Mouse (Mus musculus) heart, adult 9 months (tissue): ENCODE measurements around the gene Usp6nl.

Source experiments
- DNase-seq, 2 experiments: peaks; one replicate each; pipeline ENCODE4 v3.0.0; 2022; ENCODE audit warnings: low spot score in 2 of 2

The Usp6nl gene

GRCm38 (mm10) chr2:6367497-6367896 lies 45.0 kb downstream of the Usp6nl start:
- no peak for DNase-seq

- DNase-seq = no peak
Measured at GRCm38 (mm10) chr2:6374216-6374615, 51.7 kb downstream of the Usp6nl start.

DNA sequence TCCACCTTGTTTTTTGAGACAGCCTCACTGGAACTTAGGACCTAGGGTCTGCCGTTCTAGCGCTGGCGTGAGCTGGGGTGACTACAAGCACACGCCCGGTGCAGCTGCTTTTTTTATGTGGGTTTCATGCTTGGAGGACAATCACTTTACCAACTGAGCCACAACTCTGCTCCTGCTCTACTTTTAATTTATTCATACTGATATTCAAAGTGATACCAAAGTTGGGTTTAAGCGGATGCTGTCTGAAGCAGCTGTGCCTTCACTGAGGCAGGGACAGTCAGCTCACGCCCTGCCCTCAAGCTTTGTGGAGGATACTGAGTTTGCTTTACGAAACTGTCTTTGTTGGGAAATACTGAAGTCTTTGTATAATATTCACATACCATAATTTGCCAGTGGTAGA lies 53.6 kb downstream of the Usp6nl start:
- DNase-seq = no peak

GRCm38 (mm10) chr2:6376941-6377340 lies 54.5 kb downstream of the Usp6nl start:
- DNase-seq = no peak

DNA sequence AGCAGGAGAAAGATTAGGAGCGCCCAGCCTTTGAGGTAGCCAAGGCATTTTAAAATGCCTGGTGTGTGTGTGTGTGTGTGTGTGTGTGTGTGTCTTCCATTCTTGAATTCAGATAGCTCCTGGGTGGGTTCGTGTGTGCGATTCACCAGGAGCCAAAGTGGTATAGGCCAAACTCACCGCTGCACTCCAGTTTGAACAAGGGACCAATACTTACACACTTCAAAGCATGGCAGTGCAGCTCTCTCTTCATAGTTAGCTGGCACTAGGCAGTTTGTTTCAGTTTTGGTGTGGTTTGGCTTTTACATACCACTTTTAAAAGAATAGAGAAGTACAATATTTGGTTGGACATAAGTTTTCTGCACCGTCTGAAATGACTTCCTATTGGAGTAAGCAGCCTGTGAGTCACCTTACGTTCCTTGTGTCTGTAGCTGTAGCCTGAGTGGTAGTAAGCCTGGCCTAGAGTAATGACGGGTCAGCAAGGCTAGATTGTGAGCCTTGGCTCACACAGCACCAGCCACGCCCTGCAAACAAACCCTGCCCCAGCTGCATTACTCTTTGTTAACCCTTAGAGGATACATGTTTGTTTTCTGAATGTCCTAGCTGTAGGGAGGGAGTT lies 56.2 kb downstream of the Usp6nl start:
- DNase-seq = no peak

- DNase-seq = no peak
Measured at GRCm38 (mm10) chr2:6379731-6380212, 57.3 kb downstream of the Usp6nl start.

DNA sequence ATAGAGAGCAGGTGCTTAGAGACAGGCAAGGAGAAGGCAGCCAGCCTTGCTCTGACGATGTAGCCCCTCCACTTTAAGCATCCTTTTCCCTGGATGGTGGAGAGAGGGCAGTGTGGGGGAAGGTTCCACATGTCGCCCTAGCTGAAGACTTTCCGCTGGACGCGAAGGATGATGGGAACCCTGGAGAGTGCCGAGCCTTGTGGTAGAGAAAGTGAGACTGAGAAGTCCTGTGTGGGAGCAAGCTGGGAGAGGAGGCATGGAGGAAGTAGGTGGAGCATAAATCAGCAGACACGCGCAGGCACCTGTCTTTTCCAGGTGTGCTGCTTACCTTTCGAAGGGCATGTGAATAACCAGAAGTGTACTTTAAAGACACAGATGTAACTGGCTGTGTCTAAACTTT lies 57.9 kb downstream of the Usp6nl start:
- DNase-seq = no peak

- DNase-seq = no peak
Measured at GRCm38 (mm10) chr2:6384407-6385146, 62.1 kb downstream of the Usp6nl start.

GRCm38 (mm10) chr2:6389162-6389561 lies 66.7 kb downstream of the Usp6nl start:
- no peak for DNase-seq

DNA sequence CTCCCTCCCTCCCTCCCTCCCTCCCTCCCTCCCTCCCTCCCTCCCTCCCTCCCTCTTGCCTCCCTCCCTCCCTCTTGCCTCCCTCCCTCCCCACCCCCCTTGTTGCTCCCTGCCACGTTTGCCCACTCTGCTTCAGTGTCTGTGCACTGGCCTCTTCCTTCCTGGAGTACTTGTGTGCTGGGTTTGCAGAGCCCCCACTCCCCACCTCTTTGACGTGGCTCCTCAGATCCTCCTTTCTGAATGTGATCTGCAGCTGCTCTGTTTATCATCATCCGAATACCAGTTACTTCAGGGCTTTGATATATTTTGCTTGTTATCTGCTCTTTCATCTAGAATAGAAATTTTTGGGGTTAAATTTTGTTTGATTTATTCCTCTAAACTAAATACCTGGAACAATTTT lies 68.8 kb downstream of the Usp6nl start:
- DNase-seq = no peak

DNA sequence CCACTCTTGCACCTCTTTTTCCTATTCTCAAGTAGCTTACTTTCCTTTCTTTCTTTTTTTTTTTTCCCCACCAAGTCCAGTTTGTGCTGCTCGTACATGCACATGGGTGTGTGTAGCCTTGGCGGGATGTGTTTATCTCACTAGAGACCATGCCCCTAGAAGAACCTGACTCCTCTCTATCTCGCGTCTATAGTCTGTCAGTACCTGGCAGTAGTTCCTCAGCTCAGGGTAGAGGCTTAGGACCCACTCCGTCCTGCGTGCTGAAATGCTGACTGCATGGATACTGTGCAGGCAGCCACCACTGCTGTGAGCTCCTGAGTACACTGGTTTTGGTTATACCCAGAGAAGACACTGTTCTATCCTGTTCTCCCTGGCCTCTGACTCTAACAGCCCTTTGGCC lies 69.5 kb downstream of the Usp6nl start:
- no peak for DNase-seq

- DNase-seq = no peak
Measured at GRCm38 (mm10) chr2:6395851-6396625, 73.6 kb downstream of the Usp6nl start.

- no peak for DNase-seq
Measured at GRCm38 (mm10) chr2:6396626-6397146, 74.2 kb downstream of the Usp6nl start.

DNA sequence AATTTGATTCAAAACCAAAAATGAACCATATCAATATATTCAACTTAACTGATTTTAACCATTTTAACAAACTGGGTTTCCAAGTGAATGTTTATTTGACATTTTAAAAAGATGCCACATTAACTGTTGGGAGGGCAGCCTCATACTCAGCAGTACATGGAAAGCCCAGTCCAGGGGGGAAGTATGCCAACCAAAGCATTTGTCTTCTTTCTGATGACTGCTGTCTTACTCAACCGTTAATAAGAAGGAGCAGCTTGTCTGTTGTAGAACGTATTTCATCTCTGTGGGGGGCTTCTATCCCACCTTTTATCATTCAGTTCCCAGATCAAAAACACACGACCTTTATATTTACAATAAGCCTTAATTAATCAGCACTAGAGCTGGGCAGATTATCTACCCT lies 74.7 kb downstream of the Usp6nl start:
- no peak for DNase-seq

GRCm38 (mm10) chr2:6398826-6399225 lies 76.4 kb downstream of the Usp6nl start:
- DNase-seq = no peak

DNA sequence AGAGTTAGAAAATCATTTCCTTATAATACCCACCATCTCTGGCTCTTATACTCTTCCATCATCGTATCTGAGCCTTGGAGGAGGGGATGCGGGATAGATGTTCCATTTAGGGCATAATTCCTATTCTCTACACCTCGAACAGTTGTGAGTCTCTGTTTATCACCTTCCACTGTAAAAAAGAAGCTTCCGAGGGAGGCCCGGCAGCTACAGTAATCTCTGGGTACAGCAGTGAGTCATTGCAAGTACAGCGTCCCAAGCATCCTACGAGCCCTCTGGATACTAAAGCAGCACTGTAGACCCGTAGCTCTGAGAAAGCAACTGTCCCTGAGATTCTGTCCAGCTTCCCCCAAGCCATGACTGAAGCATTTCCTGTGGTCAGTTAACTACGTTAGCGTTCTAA lies 78.6 kb downstream of the Usp6nl start:
- no peak for DNase-seq

DNA sequence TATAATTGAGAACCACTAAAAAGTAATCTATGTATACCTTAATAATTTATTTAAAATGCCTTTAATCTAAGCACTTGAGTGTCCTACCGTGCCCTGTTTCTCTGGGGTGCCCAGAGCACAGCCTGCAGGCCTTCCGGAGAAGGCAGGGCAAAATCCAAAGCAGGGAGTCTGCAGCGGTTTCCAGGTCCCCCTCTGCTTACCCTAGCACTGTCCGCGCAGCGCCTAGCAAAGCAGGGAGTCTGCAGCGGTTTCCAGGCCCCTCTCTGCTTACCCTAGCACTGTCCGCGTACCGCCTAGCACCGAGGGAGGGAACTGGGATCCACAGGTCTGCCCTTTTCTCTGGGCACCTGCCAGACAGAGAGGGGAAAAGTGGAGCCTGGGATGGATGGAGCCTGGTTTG lies 80.9 kb downstream of the Usp6nl start:
- no peak for DNase-seq

GRCm38 (mm10) chr2:6403991-6404390 lies 81.5 kb downstream of the Usp6nl start:
- DNase-seq = no peak

- DNase-seq = no peak
Measured at GRCm38 (mm10) chr2:6404627-6405026, 82.2 kb downstream of the Usp6nl start.

GRCm38 (mm10) chr2:6405059-6406033 lies 82.9 kb downstream of the Usp6nl start:
- DNase-seq = peak; percentile 46 to 83

DNA sequence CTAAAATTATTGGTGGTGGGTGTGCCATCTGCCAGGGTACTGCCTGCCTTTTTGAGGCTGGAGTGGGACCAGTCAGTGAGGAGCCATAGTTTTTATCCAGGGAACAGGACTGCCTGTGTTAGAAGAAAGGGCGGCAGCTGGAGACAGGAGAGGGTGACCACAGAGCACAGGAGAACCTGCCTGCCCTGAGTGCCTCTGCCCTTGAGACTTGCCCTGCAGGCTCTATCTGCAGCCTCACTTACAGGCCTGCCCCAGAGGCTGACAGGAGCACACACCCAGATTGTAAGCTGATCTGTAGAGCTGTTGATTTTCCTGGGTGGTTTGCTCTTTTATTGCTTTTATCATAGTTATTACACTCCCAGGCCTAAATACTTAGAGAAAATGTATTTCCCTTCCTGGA lies 85.2 kb downstream of the Usp6nl start:
- DNase-seq = no peak
